Mouse (Mus musculus) cerebellum, adult 2 months (tissue): ENCODE measurements around the gene Arhgap31.

ENCODE experiments used
- CTCF ChIP-seq: fragments of 200-500 bp; IDR thresholded peaks from 2 replicates; pipeline ENCODE4 v1.5.1; 2011; ENCODE audit warnings: low read depth, mild to moderate bottlenecking, control low read depth, low read length, moderate library complexity, borderline replicate concordance; ENCODE audit not compliant: insufficient read depth
- POLR2A ChIP-seq: fragments of 200-500 bp; IDR thresholded peaks from 2 replicates; pipeline ENCODE4 v1.6.1; 2011; ENCODE audit warnings: low read length, control low read depth, borderline replicate concordance; ENCODE audit not compliant: insufficient read depth

DNA sequence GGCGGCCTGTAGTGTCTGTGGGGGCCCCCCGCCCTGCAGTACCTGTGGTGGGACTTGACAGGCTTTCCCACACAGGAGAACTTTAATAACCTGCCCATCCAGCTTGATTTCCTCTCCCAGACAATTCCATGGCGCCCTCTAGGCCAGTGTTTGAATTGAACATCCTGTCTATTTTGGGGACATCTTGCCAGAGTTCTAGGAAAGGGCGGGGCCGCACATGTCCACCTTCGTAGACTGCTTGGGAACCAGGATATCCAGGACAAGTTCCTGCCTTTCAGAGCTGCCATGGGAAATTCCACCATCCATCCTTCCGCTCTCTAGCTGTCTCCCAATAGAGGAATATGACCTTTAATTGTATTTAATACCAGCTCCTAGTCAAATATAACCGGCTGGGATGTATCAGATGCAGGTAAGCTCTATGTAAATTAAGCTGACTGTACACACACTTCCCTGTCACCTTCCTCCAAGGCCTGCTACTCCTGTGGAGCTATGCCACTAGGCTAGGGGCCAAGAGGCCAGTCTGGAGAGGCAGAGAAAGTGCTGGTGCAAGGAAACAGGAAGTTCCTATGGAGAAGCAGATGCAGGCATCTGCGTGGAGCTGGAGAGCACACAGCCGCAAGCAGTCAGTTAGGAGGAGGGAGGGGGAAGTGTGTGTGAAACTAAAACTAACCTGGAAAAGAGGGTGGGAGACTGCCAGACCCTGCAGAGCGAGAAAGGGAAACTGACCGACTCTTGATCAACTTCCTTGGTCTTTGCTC lies 45.2 kb upstream of the Arhgap31 start:
- TF ChIP-seq CTCF: no peak
- no peak for TF ChIP-seq POLR2A
